Mouse (Mus musculus): ENCODE data around the gene Astn2.

The Astn2 gene

GRCm38 (mm10) chr4:66404201-66404711, at the start of gene Astn2:
Gene Astn2 (minus strand): TSS chr4:66404611.
- no peak for TF ChIP-seq GATA4 (IDR thresholded peaks at IDR 0.05; ENCODE audit: insufficient replicate concordance, low read length)

GRCm38 (mm10) chr4:66450115-66450514, 45.7 kb upstream of the Astn2 start:
- TF ChIP-seq GATA4 (IDR thresholded peaks at IDR 0.05; ENCODE audit: insufficient replicate concordance, low read length) = no peak

GRCm38 (mm10) chr4:66431256-66431655, 26.8 kb upstream of the Astn2 start:
- TF ChIP-seq GATA4 (IDR thresholded peaks at IDR 0.05; ENCODE audit: insufficient replicate concordance, low read length) = no peak

DNA sequence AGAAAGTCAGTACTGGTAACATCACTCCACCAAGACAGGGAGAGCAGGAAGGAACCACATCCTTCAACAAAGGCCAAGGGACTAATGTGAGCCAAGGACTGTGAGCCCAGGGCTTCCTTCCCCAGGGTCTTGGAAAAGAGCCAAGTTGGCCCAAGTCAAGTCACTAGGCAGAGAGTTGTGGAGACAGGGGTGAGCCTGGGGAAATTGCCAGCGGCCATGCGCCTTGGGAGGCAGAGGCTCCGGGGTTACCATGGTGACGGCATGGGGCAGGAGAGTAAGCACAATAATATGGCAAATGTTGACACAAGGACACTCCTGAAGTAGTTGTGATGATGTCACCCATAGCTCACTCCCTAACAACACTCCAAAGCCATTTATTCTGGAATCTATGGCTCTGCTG, 21.4 kb upstream of the Astn2 start:
- no peak for TF ChIP-seq GATA4 (IDR thresholded peaks at IDR 0.05; ENCODE audit: insufficient replicate concordance, low read length)

DNA sequence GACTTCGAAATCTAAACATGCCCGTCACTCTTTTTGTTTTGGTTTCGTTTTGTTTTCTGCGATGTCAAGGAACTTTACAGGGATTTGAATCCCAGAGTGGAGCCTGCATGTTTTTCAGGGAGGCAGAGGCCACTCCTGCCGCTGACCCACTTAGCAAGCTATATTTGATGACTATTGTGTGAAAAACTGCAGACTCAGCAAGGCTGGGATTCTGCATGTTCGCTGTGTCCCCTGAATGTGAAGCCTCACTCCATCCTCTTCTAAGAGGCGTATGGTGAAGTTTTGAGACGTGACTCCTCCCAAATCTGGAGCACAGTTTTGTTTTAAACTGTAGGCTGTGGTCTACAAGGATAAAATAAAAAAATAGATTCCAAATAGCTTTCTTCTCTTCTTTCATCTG, 10.4 kb upstream of the Astn2 start:
- TF ChIP-seq GATA4 (IDR thresholded peaks at IDR 0.05; ENCODE audit: insufficient replicate concordance, low read length) = no peak

- no peak for TF ChIP-seq GATA4 (IDR thresholded peaks at IDR 0.05; ENCODE audit: insufficient replicate concordance, low read length)
Measured at GRCm38 (mm10) chr4:66405086-66405485, 675 bp upstream of the Astn2 start.

- TF ChIP-seq GATA4 (IDR thresholded peaks at IDR 0.05; ENCODE audit: insufficient replicate concordance, low read length) = no peak
Measured at GRCm38 (mm10) chr4:66403708-66404200, 657 bp downstream of the Astn2 start.

- TF ChIP-seq GATA4 (IDR thresholded peaks at IDR 0.05; ENCODE audit: insufficient replicate concordance, low read length) = no peak
Measured at GRCm38 (mm10) chr4:66403116-66403707, 1.2 kb downstream of the Astn2 start.

GRCm38 (mm10) chr4:66402611-66403010, 1.8 kb downstream of the Astn2 start:
- no peak for TF ChIP-seq GATA4 (IDR thresholded peaks at IDR 0.05; ENCODE audit: insufficient replicate concordance, low read length)

DNA sequence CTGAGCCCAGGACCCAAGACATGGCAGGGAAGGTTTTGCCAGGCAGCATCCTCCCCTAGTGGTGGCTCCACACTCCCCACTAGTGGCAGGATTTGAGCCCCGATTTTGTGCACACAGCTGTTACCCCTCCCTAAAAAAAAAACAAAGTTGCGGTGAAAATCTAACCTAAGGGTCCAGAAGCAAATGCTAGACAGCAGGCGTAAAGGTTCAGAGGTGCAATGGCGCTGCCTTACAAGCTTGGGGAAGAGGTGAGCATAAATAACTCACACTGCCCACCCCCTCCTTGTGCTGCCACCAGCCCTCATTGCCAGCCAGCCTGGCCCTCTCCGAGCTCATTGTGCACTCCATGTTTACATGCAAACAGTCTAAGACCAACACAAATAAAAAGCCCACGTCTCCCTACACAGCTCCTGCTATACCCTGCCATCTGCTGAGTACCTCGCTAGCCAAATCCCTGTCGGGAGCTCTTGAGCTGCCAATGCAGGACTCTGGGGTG, 3.2 kb downstream of the Astn2 start:
- TF ChIP-seq GATA4 (IDR thresholded peaks at IDR 0.05; ENCODE audit: insufficient replicate concordance, low read length) = no peak

DNA sequence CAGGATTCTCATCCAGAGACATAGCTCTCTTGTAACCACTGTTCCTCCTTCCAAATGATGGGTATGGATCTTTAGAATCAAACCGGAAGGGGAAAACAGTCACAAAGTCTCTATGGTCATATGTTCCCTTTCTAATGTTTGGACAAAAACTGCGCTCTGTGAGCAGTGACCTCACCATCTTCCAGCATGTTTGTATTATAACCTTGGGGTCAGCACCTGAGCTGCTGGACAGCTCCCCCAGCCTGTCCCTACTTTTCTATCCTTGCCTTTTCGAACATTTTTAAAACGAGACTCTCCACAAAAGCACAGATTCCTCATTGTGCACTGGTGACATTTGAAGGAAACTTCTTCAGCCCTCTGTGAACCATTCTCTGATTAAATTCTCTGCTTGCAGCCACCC, 5.3 kb downstream of the Astn2 start:
- TF ChIP-seq GATA4 (IDR thresholded peaks at IDR 0.05; ENCODE audit: insufficient replicate concordance, low read length) = no peak

GRCm38 (mm10) chr4:66397216-66397615, 7.2 kb downstream of the Astn2 start:
- TF ChIP-seq GATA4 (IDR thresholded peaks at IDR 0.05; ENCODE audit: insufficient replicate concordance, low read length) = no peak

DNA sequence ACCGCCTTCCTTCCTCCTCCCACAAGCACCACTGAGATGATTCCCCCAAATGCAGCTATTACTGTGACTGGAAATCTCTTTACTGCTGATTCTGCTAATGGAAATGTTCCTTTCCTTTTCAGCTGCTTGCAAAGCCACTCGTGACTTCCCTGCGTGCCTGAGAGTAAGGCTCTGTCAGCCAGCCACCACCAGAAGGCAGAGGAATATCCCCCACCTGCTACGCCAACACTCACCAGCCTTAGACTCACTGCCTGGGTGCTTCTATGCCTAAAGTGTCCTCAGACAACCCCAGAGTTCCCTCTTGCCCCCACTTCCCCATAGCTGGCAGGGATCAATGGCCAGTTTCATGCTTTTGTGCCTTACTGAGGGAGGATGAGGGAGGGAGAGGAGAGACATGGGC, 11.1 kb downstream of the Astn2 start:
- no peak for TF ChIP-seq GATA4 (IDR thresholded peaks at IDR 0.05; ENCODE audit: insufficient replicate concordance, low read length)

DNA sequence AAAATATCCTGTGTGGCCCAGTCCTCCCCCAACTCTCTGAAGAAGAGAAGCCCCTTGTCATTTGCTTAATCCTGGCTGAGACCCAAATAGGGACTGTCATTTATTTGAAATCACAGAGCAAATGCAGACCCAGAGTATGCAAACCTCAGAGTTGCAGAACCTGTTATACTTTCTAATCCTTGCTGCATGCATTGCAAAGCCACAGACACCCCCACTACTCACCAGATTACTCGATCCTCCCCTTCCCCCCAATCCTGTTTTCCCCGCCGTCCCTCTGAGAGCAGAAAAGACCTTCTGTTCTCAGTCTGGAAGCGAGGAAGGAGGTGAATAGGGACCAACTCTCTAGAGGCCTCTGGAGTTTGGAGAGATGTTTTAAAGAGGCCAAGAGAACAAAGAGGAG, 13.9 kb downstream of the Astn2 start:
- TF ChIP-seq GATA4 (IDR thresholded peaks at IDR 0.05; ENCODE audit: insufficient replicate concordance, low read length) = no peak

DNA sequence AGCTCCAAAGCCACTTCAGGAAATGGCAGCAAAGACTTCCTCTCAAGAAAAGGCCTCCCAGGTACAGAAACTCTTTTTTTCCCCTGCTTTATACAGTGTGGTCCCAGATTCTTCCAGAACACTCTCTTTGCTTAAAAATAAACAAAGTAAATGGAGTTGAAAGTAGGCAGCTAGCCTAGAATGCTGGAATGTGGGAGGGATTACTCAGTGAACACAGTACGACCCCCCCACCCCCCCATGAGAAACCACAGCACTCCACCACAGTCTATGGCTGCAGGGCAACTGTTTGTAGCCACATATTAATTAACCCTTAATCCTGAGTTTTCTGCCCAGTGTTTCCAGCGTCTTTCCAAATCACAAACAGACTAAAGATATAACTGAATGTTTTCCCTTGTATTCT, 25.8 kb downstream of the Astn2 start:
- no peak for TF ChIP-seq GATA4 (IDR thresholded peaks at IDR 0.05; ENCODE audit: insufficient replicate concordance, low read length)

DNA sequence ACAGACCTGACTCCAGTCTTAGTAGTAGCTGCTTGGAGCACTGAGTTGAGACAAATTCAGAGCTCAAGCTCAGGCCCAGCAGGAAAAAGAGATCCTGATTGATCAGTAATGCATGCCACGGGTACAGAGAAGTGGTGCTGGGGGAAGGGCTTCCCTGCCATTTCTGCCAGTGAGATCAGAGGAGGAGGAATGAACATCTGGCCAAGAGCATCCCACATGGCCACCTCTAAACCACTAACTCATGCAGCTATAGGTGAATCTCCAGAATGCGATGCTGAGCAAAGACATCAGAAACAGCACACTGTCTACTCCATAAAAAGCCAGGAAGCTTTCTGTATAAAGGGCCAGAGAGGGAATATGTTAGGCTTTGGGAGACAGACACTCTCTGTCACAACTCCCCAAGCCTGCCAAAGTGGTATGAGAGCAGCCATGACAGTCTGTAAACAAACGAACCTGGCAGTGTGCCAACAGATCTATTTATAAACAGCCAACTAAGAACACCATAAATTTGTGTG, 33.8 kb downstream of the Astn2 start:
- TF ChIP-seq GATA4 (IDR thresholded peaks at IDR 0.05; ENCODE audit: insufficient replicate concordance, low read length) = no peak

DNA sequence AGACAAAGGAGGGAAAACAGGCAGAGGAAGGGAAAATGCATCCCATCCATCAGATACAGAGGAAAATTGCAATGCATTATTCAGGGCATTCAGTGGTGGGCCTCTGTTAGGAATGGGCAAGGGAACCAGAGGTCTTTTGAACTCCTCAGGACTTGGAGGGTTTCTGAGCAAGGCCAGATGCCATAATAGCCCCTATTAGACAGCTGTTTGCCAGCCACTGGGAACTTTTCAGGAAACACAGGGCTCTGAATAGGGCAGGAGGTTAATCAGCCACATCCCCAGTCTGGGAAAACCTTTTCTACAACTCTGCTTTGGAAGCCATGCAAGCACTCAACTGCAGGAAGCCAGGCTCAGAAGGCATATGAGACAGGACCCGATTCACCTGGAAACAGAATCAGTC, 38.9 kb downstream of the Astn2 start:
- no peak for TF ChIP-seq GATA4 (IDR thresholded peaks at IDR 0.05; ENCODE audit: insufficient replicate concordance, low read length)
